Comparison of ENCODE assay signal across 9 mouse cellular contexts in the genomic region with DNA sequence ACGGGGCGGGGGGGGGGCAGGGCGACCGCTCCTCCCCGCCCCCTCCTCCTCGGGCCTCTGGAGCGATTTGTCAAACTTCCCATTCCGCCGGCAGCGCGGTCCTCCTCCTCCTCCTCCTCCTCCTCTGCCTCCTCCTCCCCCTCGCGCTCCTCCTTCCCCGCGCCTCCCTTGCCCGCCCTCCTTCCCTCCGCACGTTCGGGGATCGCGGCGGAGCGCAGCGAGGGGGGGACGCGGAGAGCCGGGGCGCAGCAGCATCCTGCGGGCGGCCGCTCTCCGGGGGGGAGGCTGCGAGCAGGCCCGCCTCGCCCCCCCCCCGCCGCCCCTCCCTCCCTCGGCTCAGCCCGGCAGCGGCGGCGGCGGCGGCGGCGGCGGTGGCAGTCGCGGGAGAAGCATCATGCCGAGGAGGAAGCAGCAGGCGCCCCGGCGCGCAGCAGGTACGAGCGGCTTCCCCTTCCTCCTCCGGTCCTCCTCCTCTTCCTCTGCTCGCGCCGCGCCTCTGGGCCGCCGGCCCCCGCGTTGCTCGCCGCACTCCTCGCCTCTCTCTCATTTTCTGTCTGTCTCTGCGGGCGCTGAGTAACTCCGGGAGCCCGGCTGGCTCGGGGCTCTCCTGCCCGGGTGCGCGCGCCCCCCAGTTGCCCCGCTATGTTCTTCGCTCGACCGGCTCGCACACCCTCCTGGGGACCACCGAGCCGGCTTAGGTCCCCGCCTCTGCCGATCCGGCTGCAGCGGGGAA. TPM values are rescaled to one million over a fixed set of nuclear protein-coding genes. Genes with fewer than 3 reads are reported as not detected.
DNase-seq lines count a peak whose midpoint lies in the region; ATAC-seq and TF ChIP-seq lines count a peak whose summit lies in the region.
"Had no signal": no experiment of that assay in that cellular context is flagged by ENCODE, and none has a peak within 500 bp of the region (broad histone marks: within the 10 kb centered on the region; RNA-seq: fewer than 3 reads in every experiment).

Tshz3 (plus strand) TSS at position 263 of the 733 bp plus-strand sequence.

- H3K4me2 ChIP-seq in embryonic facial prominence, embryonic 13.5 days, result peak within 1 kb of the TSS; percentile 98
- H3K4me2 ChIP-seq in heart, embryonic 13.5 days, result peak within 1 kb of the TSS; percentile 100
- H3K4me2 ChIP-seq in kidney, embryonic 15.5 days, result peak within 1 kb of the TSS; percentile 99
- peak within 1 kb of the TSS; percentile 99 for H3K4me2 ChIP-seq in midbrain, embryonic 16.5 days (ENCODE audit: low read length)

- H3K4me3 ChIP-seq in embryonic facial prominence, embryonic 13.5 days, result peak within 1 kb of the TSS; percentile 78
- peak within 1 kb of the TSS; percentile 82 for H3K4me3 ChIP-seq in heart, embryonic 13.5 days
- H3K4me3 ChIP-seq in kidney, embryonic 15.5 days (replicated peaks), result peak within 1 kb of the TSS; percentile 83
- peak within 1 kb of the TSS; percentile 63 for H3K4me3 ChIP-seq in liver, adult 2 months (ENCODE audit: insufficient read depth, low read depth, low read length)
- peak within 1 kb of the TSS; percentile 91 for H3K4me3 ChIP-seq in midbrain, embryonic 16.5 days (ENCODE audit: low read depth, low read length)

- ATAC-seq in embryonic facial prominence, embryonic 13.5 days (ENCODE audit: insufficient number of reproducible peaks, insufficient read depth, low FRiP score, low TSS enrichment, low read depth), result peak; percentile 59; the same call in 1 of the 2 replicates
- ATAC-seq in heart, embryonic 13.5 days (ENCODE audit: extremely low read depth, insufficient number of reproducible peaks, low FRiP score, low TSS enrichment), result peak; percentile 32; the same call in 1 of the 2 replicates
- peak; percentile 57 for ATAC-seq in kidney, embryonic 15.5 days (replicated peaks; ENCODE audit: low FRiP score)
- peak; percentile 75 for ATAC-seq in midbrain, embryonic 16.5 days

- 1% methylated on average over 39 of the region's 88 CpGs for WGBS in embryonic facial prominence, embryonic 13.5 days
- WGBS in heart, embryonic 13.5 days, result 2% methylated on average over 41 of the region's 88 CpGs
- 0% methylated on average over 28 of the region's 88 CpGs for WGBS in kidney, embryonic 15.5 days
- 1% methylated on average over 43 of the region's 88 CpGs for WGBS in liver, adult 2 months
- under 1% methylated on average over 30 of the region's 88 CpGs for WGBS in midbrain, embryonic 16.5 days

- H3K27me3 ChIP-seq in embryonic facial prominence, embryonic 13.5 days, result peaks cover 39% of the 10 kb centered on the region
- peaks cover 65% of the 10 kb centered on the region for H3K27me3 ChIP-seq in heart, embryonic 13.5 days (replicated peaks)
- peaks cover 79% of the 10 kb centered on the region for H3K27me3 ChIP-seq in kidney, embryonic 15.5 days
- peaks cover 17% of the 10 kb centered on the region for H3K27me3 ChIP-seq in liver, adult 2 months (ENCODE audit: control insufficient read depth, insufficient read depth, low read length)
- peaks cover 23% of the 10 kb centered on the region for H3K27me3 ChIP-seq in midbrain, embryonic 16.5 days (ENCODE audit: control insufficient read depth, insufficient read depth, low read depth, low read length)

- peaks cover 30% of the 10 kb centered on the region for H3K4me1 ChIP-seq in embryonic facial prominence, embryonic 13.5 days
- peaks cover 17% of the 10 kb centered on the region for H3K4me1 ChIP-seq in heart, embryonic 13.5 days
- peaks cover 34% of the 10 kb centered on the region for H3K4me1 ChIP-seq in kidney, embryonic 15.5 days
- peaks cover 2% of the 10 kb centered on the region; the same call in 1 of the 2 replicates for H3K4me1 ChIP-seq in liver, adult 2 months (ENCODE audit: control insufficient read depth, insufficient read depth, low read length)
- H3K4me1 ChIP-seq in midbrain, embryonic 16.5 days (ENCODE audit: control insufficient read depth, insufficient read depth, low read length), result peaks cover 23% of the 10 kb centered on the region

- no peaks in the 10 kb centered on the region for H3K36me3 ChIP-seq in embryonic facial prominence, embryonic 13.5 days
- no peaks in the 10 kb centered on the region for H3K36me3 ChIP-seq in heart, embryonic 13.5 days
- no peaks in the 10 kb centered on the region for H3K36me3 ChIP-seq in kidney, embryonic 15.5 days
- no peaks in the 10 kb centered on the region for H3K36me3 ChIP-seq in liver, adult 2 months (ENCODE audit: control insufficient read depth, insufficient read depth, low read length)
- H3K36me3 ChIP-seq in midbrain, embryonic 16.5 days (ENCODE audit: control insufficient read depth, insufficient read depth, low read length), result no peaks in the 10 kb centered on the region

- peak within 1 kb of the TSS; percentile 87 for H3K27ac ChIP-seq in embryonic facial prominence, embryonic 13.5 days
- H3K27ac ChIP-seq in heart, embryonic 13.5 days (replicated peaks), result peak within 1 kb of the TSS; percentile 73
- H3K27ac ChIP-seq in kidney, embryonic 15.5 days, result peak within 1 kb of the TSS; percentile 90
- H3K27ac ChIP-seq in liver, adult 2 months (replicated peaks; ENCODE audit: insufficient read depth, low read depth, low read length), result peak within 1 kb of the TSS; percentile 82
- peak within 1 kb of the TSS; percentile 77 for H3K27ac ChIP-seq in midbrain, embryonic 16.5 days (ENCODE audit: low read length)
- H3K27ac ChIP-seq: macrophage had no signal

- DNase-seq in heart, adult 18-20 months, result peak; percentile 82 to 92
- no peak for DNase-seq in heart, adult 11 months
- DNase-seq in liver, adult 2 months (ENCODE audit: extremely low read depth, low read depth, low spot score), result peak; percentile 18
- peak; percentile 35 for DNase-seq in thymus, postnatal 0 days (ENCODE audit: low spot score)

- no peak for TF ChIP-seq CTCF in liver, adult 2 months (IDR thresholded peaks at IDR 0.05; ENCODE audit: low read depth, low read length)

- H3K9ac ChIP-seq in embryonic facial prominence, embryonic 13.5 days, result peak within 1 kb of the TSS; percentile 85
- peak within 1 kb of the TSS; percentile 85 for H3K9ac ChIP-seq in heart, embryonic 13.5 days
- peak within 1 kb of the TSS; percentile 78 for H3K9ac ChIP-seq in kidney, embryonic 15.5 days
- peak within 1 kb of the TSS; percentile 71 for H3K9ac ChIP-seq in liver, adult 2 months (ENCODE audit: low read depth, low read length)
- peak within 1 kb of the TSS; percentile 77 for H3K9ac ChIP-seq in midbrain, embryonic 16.5 days (ENCODE audit: low read depth, low read length)

- TF ChIP-seq POLR2A in liver, adult 2 months (IDR thresholded peaks at IDR 0.05; ENCODE audit: extremely low read depth, insufficient read depth, low read length), result no peak

- no peaks in the 10 kb centered on the region for H3K9me3 ChIP-seq in embryonic facial prominence, embryonic 13.5 days
- no peaks in the 10 kb centered on the region for H3K9me3 ChIP-seq in heart, embryonic 13.5 days
- no peaks in the 10 kb centered on the region for H3K9me3 ChIP-seq in kidney, embryonic 15.5 days (replicated peaks)
- no peaks in the 10 kb centered on the region for H3K9me3 ChIP-seq in midbrain, embryonic 16.5 days (replicated peaks; ENCODE audit: control insufficient read depth, low read length, poor library complexity, severe bottlenecking)

- no peaks in the 10 kb centered on the region for H3K79me2 ChIP-seq in liver, adult 2 months (ENCODE audit: control insufficient read depth, insufficient read depth, low read length)

RNA-seq across cellular contexts. Expression of gene Tshz3, which starts in this region (rescaled TPM):
- 1 to 10 TPM; 2.4 to 2.7 TPM for total RNA-seq in heart, adult 18-20 months (2021)
- 10.9 and 11.0 TPM in 2 replicates for polyA plus RNA-seq in embryonic facial prominence, embryonic 13.5 days (2015; fragmentation: Nextera tagmentation; extraction: Ambion mirVana)
- polyA plus RNA-seq in heart, embryonic 13.5 days (2015; fragmentation: Nextera tagmentation; extraction: Ambion mirVana), result 2.7 TPM in 2 replicates
- polyA plus RNA-seq in kidney, embryonic 15.5 days (2015; fragmentation: Nextera tagmentation; extraction: Ambion mirVana), result 9.1 and 12.3 TPM in 2 replicates
- 0.28 and 0.47 TPM in 2 replicates for total RNA-seq in liver, adult 2 months (2014; rRNA removed)
- polyA plus RNA-seq in liver, adult 2 months (2012; rRNA removed), result 0.22 and 0.34 TPM in 2 replicates
- 8.9 and 9.9 TPM in 2 replicates for polyA plus RNA-seq in midbrain, embryonic 16.5 days (2015; fragmentation: Nextera tagmentation; extraction: Ambion mirVana)
- polyA plus RNA-seq in thymus, postnatal 0 days (2015; fragmentation: Nextera tagmentation; extraction: Ambion mirVana), result 0.64 and 0.99 TPM in 2 replicates
- polyA plus RNA-seq: macrophage had no signal

Comparison
In these comparisons a context has a peak if more than half of its experiments do, and no peak if none do; other contexts are left out.
1. Peak in DNase-seq, H3K4me3 ChIP-seq, H3K27ac ChIP-seq and H3K9ac ChIP-seq in liver, adult 2 months; RNA of the gene not detected or under 1 TPM.
2. Peak in DNase-seq in thymus, postnatal 0 days; RNA of the gene not detected or under 1 TPM.